Mouse (Mus musculus) left cerebral cortex, adult 6 months (tissue): ENCODE measurements around the gene Rars2. TPM values are rescaled to one million over a fixed set of nuclear protein-coding genes. Genes with fewer than 3 reads are reported as not detected.

ENCODE experiments used
- long read RNA-seq, 2 experiments: library from polyadenylated mRNA; unstranded; transcript quantifications; one replicate each; pipeline ENCODE4 v2.0.0; 2019 to 2020
- polyA plus RNA-seq: library from polyadenylated mRNA; unstranded; fragments of <200 nt; fragmentation: Nextera tagmentation; gene quantifications from 2 replicates; pipeline ENCODE4 v1.2.3, GENCODE M21; 2021

Gene Rars2
- 21.5 and 23.7 TPM in 2 replicates for polyA plus RNA-seq
- long read RNA-seq, experiment 1, transcript Rars2-201 (20 exons, 1,868 nt), result major isoform, 88 of 140 reads
- long read RNA-seq, experiment 1, partial matches to known transcripts, result 6 of 140 reads
- long read RNA-seq, experiment 1, other reads (novel, unspliced or antisense), result 42 of 140 reads
- long read RNA-seq, experiment 2, transcript Rars2-201 (20 exons, 1,868 nt), result major isoform, 31 of 45 reads
- long read RNA-seq, experiment 2, partial matches to known transcripts, result 6 of 45 reads
- long read RNA-seq, experiment 2, other reads (novel, unspliced or antisense), result 7 of 45 reads

DNA sequence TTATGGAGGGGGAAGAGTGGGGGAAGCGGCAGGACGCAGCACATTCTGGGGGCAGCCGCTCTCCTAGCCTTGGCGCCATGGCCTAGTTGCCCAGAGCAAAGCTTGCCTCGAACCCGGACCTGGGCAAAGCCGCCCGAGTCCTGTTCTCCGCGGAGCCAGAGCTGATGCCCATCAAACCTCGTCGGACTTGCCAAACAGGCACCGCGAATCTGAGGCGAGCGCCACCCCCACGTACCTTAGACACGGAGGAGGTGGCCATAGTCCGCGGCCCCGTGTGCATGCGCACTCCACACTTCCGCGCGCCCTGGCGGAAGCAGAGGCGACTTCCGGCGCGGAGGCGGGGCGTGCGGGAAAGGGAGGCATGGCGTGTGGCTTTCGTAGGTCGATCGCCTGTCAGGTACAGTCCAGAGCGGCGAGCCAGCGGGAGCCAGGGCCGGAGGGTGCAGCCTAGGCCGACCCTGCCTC is at the start of gene Rars2, which contains the start of gene Orc3:
Gene Rars2, plus strand, starts transcription at position 328 of the 465 bp plus-strand sequence.
Gene Orc3, minus strand, starts transcription at position 315 of the 465 bp plus-strand sequence.

DNA sequence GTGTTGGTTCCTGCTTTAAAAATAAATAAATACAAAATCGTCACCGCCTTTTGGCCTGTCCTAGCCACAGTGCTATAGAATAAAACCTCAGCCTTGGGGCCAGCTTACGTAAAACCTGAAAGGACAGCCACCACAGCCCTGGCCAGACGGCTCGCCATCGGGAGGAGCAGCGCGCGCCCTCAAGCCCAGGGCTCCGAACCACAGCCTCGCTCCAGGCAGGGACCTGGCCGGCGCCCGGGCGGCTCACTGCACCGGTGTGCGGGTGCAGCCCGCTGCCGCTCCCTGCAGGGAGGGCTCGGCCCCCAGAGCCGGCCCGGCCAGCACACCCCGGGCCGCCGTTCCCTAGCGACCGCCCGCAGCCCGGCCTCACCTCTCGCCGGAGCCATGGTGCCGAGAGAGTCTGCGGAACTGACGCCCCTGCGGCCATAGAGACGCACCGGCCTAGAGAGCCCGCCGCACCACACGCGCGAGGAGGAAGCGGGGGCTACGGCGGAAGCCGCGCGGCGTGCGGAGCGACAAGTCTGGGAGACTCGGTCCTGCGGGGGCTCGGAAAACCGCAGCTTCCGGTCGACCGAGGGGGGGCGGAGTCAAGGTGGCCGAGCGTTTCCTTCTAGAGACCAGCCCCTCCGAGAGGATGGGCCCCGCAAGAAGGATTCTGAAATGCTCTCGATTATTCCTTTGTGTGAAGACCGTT is 72.3 kb downstream of the Rars2 start, which contains the start of gene Slc35a1:
Gene Slc35a1, minus strand, starts transcription at position 565 of the 694 bp plus-strand sequence.

Other genes with a start within 250 kb of the Rars2 start
- 14.2 and 80.5 TPM in 2 replicates for gene Akirin2, start 64.0 kb upstream of the Rars2 start, polyA plus RNA-seq
- 28.7 and 32.6 TPM in 2 replicates for gene Orc3, start within 50 bp of the Rars2 start, polyA plus RNA-seq
- gene Slc35a1, start 72.5 kb downstream of the Rars2 start, polyA plus RNA-seq, result 21.6 and 29.6 TPM in 2 replicates
- 2.2 and 2.9 TPM in 2 replicates for gene Cfap206, start 115.2 kb downstream of the Rars2 start, polyA plus RNA-seq
- 0.21 TPM in 1 of 2 replicates, not detected in the other for gene Gm136, start 141.3 kb downstream of the Rars2 start, polyA plus RNA-seq
- 83.1 and 88.1 TPM in 2 replicates for gene Smim8, start 163.5 kb downstream of the Rars2 start, polyA plus RNA-seq